Mouse (Mus musculus) CH12.LX (cell line): ENCODE data around the gene Rab8b. TPM values are rescaled to one million over a fixed set of nuclear protein-coding genes. Genes with fewer than 3 reads are reported as not detected.
"Not testable (repeated sequence)": the region's sequence is repeated elsewhere in the genome, so short reads cannot be mapped to it uniquely, and the experiment has no call there.

Experiments used
- DNase-seq: peaks from one replicate; pipeline ENCODE4 v3.0.0-alpha.2; 2013; ENCODE audit errors: extremely low read depth
- H3K27ac ChIP-seq: 2 replicates; pipeline ENCODE4 v1.5.1; 2012; ENCODE audit warnings: low read depth, mild to moderate bottlenecking, control low read depth, moderate library complexity; ENCODE audit not compliant: insufficient read depth
- H3K27me3 ChIP-seq: replicated peaks from 2 replicates; pipeline ENCODE3; 2012; ENCODE audit warnings: inconsistent platforms
- H3K36me3 ChIP-seq, 2 experiments: replicated peaks in 1 of 2; 2 replicates each; pipeline versions ENCODE3 to v1.6.1; 2012; ENCODE audit warnings: inconsistent platforms in 1 of 2, low read length in 1 of 2, mild to moderate bottlenecking in 1 of 2, mixed read lengths in 1 of 2, moderate library complexity in 1 of 2; ENCODE audit not compliant: control insufficient read depth in 1 of 2, insufficient read depth in 1 of 2
- H3K4me1 ChIP-seq, 2 experiments: 2 replicates each; pipeline ENCODE4 v1.6.1; 2012; ENCODE audit warnings: inconsistent platforms in 1 of 2, moderate library complexity in 1 of 2; ENCODE audit not compliant: insufficient read depth in 2 of 2, control insufficient read depth in 1 of 2
- H3K4me2 ChIP-seq: 2 replicates; pipeline ENCODE4 v1.6.1; 2012; ENCODE audit warnings: low read depth, mild to moderate bottlenecking, control low read depth; ENCODE audit not compliant: poor library complexity, insufficient read depth, severe bottlenecking
- H3K4me3 ChIP-seq, 3 experiments: fragments of 150-350 bp in 1 of 3; sonication (generic) in 1 of 3; replicated peaks in 1 of 3; 2 replicates each; pipeline versions ENCODE3 to v1.5.1; 2011 to 2012; ENCODE audit warnings: low read depth in 2 of 3, low read length in 2 of 3, mild to moderate bottlenecking in 2 of 3, moderate library complexity in 2 of 3, control low read depth in 1 of 3, improper control_type of control experiment in 1 of 3, inconsistent platforms in 1 of 3, mixed read lengths in 1 of 3; ENCODE audit not compliant: poor library complexity in 1 of 3
- H3K79me2 ChIP-seq: replicated peaks from 2 replicates; pipeline ENCODE4 v1.6.1; 2012; ENCODE audit warnings: mild to moderate bottlenecking, moderate library complexity; ENCODE audit not compliant: control insufficient read depth, poor library complexity, insufficient read depth, severe bottlenecking; ENCODE audit errors: extremely low read depth
- H3K9ac ChIP-seq: 2 replicates; pipeline ENCODE4 v1.6.1; 2012; ENCODE audit warnings: low read depth, mild to moderate bottlenecking, control low read depth, moderate library complexity; ENCODE audit not compliant: insufficient read depth
- H3K9me3 ChIP-seq: replicated peaks from 2 replicates; pipeline ENCODE3; 2012; ENCODE audit warnings: low read length, inconsistent platforms, mixed read lengths
- BHLHE40 ChIP-seq: IDR thresholded peaks from 2 replicates; pipeline ENCODE4 v1.6.1; 2011; ENCODE audit warnings: mild to moderate bottlenecking, low read depth, low read length, improper control_type of control experiment
- E2F4 ChIP-seq: IDR thresholded peaks from 2 replicates; pipeline ENCODE4 v1.6.1; 2011; ENCODE audit warnings: low read depth, low read length, improper control_type of control experiment; ENCODE audit not compliant: insufficient replicate concordance
- ELF1 ChIP-seq: IDR thresholded peaks from 2 replicates; pipeline ENCODE4 v1.6.1; 2014; ENCODE audit warnings: low read depth, mild to moderate bottlenecking, inconsistent platforms, low read length, improper control_type of control experiment
- ETS1 ChIP-seq: conservative IDR thresholded peaks from 2 replicates; pipeline ENCODE4 v1.6.1; 2012; ENCODE audit warnings: low read depth, mild to moderate bottlenecking, inconsistent platforms, low read length, improper control_type of control experiment, moderate library complexity
- GABPA ChIP-seq: IDR thresholded peaks from 2 replicates; pipeline ENCODE4 v1.6.1; 2012; ENCODE audit warnings: low read depth, low read length, improper control_type of control experiment, inconsistent platforms; ENCODE audit not compliant: insufficient replicate concordance
- IRF4 ChIP-seq: IDR thresholded peaks from 2 replicates; pipeline ENCODE4 v1.6.1; 2014; ENCODE audit warnings: low read depth, mild to moderate bottlenecking, inconsistent platforms, low read length, improper control_type of control experiment
- JUN ChIP-seq: IDR thresholded peaks from 2 replicates; pipeline ENCODE4 v1.6.1; 2011; ENCODE audit warnings: low read depth, mild to moderate bottlenecking, low read length, improper control_type of control experiment, moderate library complexity; ENCODE audit not compliant: insufficient read depth
- KAT2A ChIP-seq: IDR thresholded peaks from 2 replicates; pipeline ENCODE4 v1.6.1; 2012; ENCODE audit warnings: low read length, improper control_type of control experiment, inconsistent platforms; ENCODE audit not compliant: insufficient replicate concordance
- MAFK ChIP-seq: IDR thresholded peaks from 2 replicates; pipeline ENCODE4 v1.6.1; 2011; ENCODE audit warnings: low read length, improper control_type of control experiment; ENCODE audit not compliant: insufficient replicate concordance
- MAX ChIP-seq: IDR thresholded peaks from 2 replicates; pipeline ENCODE4 v1.6.1; 2011; ENCODE audit warnings: low read length, improper control_type of control experiment
- MAZ ChIP-seq: IDR thresholded peaks from 2 replicates; pipeline ENCODE4 v1.6.1; 2012; ENCODE audit warnings: low read depth, mild to moderate bottlenecking, inconsistent platforms, low read length, improper control_type of control experiment, moderate library complexity
- MEF2A ChIP-seq: IDR thresholded peaks from 2 replicates; pipeline ENCODE4 v1.6.1; 2014; ENCODE audit warnings: low read depth, mild to moderate bottlenecking, inconsistent platforms, low read length, improper control_type of control experiment, borderline replicate concordance
- MXI1 ChIP-seq: IDR thresholded peaks from 2 replicates; pipeline ENCODE4 v1.6.1; 2011; ENCODE audit warnings: mild to moderate bottlenecking, low read depth, low read length, improper control_type of control experiment
- NRF1 ChIP-seq: IDR thresholded peaks from 2 replicates; pipeline ENCODE4 v1.6.1; 2014; ENCODE audit warnings: low read depth, mild to moderate bottlenecking, inconsistent platforms, low read length, improper control_type of control experiment, moderate library complexity
- POLR2A ChIP-seq: IDR thresholded peaks from 2 replicates; pipeline ENCODE4 v1.6.1; 2011; ENCODE audit warnings: low read depth, mild to moderate bottlenecking, improper control_type of control experiment, low read length
- POLR2AphosphoS2 ChIP-seq: IDR thresholded peaks from 2 replicates; pipeline ENCODE4 v1.6.1; 2011; ENCODE audit warnings: low read depth, low read length, improper control_type of control experiment
- RAD21 ChIP-seq: IDR thresholded peaks from 2 replicates; pipeline ENCODE4 v1.6.1; 2011; ENCODE audit warnings: low read depth, mild to moderate bottlenecking, low read length, improper control_type of control experiment, moderate library complexity
- SIN3A ChIP-seq: IDR thresholded peaks from 2 replicates; pipeline ENCODE4 v1.6.1; 2012; ENCODE audit warnings: low read length, improper control_type of control experiment, inconsistent platforms
- SMC3 ChIP-seq: IDR thresholded peaks from 2 replicates; pipeline ENCODE4 v1.6.1; 2011; ENCODE audit warnings: low read depth, low read length, improper control_type of control experiment
- TBP ChIP-seq: conservative IDR thresholded peaks from 2 replicates; pipeline ENCODE4 v1.6.1; 2011; ENCODE audit warnings: low read depth, low read length, improper control_type of control experiment
- UBTF ChIP-seq: IDR thresholded peaks from 2 replicates; pipeline ENCODE4 v1.6.1; 2012; ENCODE audit warnings: low read depth, mild to moderate bottlenecking, inconsistent platforms, low read length, improper control_type of control experiment, moderate library complexity
- ZC3H11A ChIP-seq: IDR thresholded peaks from 2 replicates; pipeline ENCODE4 v1.6.1; 2012; ENCODE audit warnings: low read depth, mild to moderate bottlenecking, inconsistent platforms, low read length, improper control_type of control experiment
- ZKSCAN1 ChIP-seq: IDR thresholded peaks from 2 replicates; pipeline ENCODE4 v1.6.1; 2012; ENCODE audit warnings: low read depth, inconsistent platforms, low read length, improper control_type of control experiment, borderline replicate concordance
- dilution Hi-C: fragments of 300-500 bp; cut with MboI; formaldehyde crosslinking; loops from 2 replicates; pipeline ENCODE4 v1.14.3; 2020; ENCODE audit warnings: low sequenced_read_pairs; ENCODE audit not compliant: extremely low pct_unique_long_range_greater_than_20kb, extremely low pct_ligation_motif_present
- in situ Hi-C: fragments of 300-500 bp; cut with MboI; formaldehyde crosslinking; loops from 3 replicates; pipeline ENCODE4 v1.14.3; 2019; ENCODE audit warnings: low sequenced_read_pairs, low pct_ligation_motif_present, low pct_unique_long_range_greater_than_20kb, mixed read lengths
- polyA plus RNA-seq: library from polyadenylated mRNA; unstranded; fragments of >175 nt; gene quantifications from 2 replicates; pipeline ENCODE4 v1.2.1, GENCODE M21; 2012; ENCODE audit warnings: low read depth; ENCODE audit not compliant: insufficient read length
- total RNA-seq, 2 experiments: library from RNA; depleted of rRNA; stranded (reverse); fragments of 300-350 nt in 1 of 2; fragments of >200 nt in 1 of 2; gene quantifications; 2 replicates each; pipeline ENCODE4 v1.2.3; 2012 to 2014

Rab8b gene
- total and polyA plus RNA-seq, 3 experiments: 12.2 to 28.0 (median 26.1) TPM

DNA sequence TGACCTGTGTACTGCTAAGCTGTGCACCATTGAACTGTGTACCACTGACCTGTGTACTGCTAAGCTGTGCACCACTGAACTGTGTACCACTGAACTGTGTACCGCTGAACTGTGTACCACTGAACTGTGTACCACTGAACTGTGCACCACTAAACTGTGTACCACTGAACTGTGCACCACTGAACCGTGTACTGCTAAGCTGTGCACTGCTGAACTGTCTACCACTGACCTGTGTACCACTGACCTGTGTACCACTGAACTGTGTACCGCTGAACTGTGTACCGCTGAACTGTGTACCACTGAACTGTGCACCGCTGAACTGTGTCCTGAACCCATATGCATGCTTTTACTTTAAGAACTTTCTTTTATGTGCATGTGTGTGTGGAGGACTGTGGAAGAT, 45.2 kb downstream of the Rab8b start:
- no peak for DNase-seq
- no peaks in the 10 kb centered on the region for H3K79me2 ChIP-seq
- peak overlapping the region in 1 of 3 experiments; percentile 10 for H3K4me3 ChIP-seq
- dilution Hi-C loops: no loop called here
- peak overlapping the region; percentile 17; the same call in 1 of the 2 replicates for H3K27ac ChIP-seq
- peaks cover 6 to 35% of the 10 kb centered on the region in 2 experiments for H3K36me3 ChIP-seq
- TF ChIP-seq SIN3A: no peak
- TF ChIP-seq ZKSCAN1: no peak
- no peak for TF ChIP-seq MXI1
- TF ChIP-seq TBP: no peak
- TF ChIP-seq GABPA: no peak
- no peak for TF ChIP-seq MEF2A
- TF ChIP-seq SMC3: no peak
- TF ChIP-seq RAD21: no peak
- no peak for TF ChIP-seq NRF1
- TF ChIP-seq MAZ: no peak
- TF ChIP-seq POLR2AphosphoS2: no peak
- no peak for TF ChIP-seq POLR2A
- no peak for TF ChIP-seq KAT2A
- no peak for TF ChIP-seq ETS1
- no peak for TF ChIP-seq E2F4
- TF ChIP-seq UBTF: no peak
- no peak for TF ChIP-seq IRF4
- no peak for TF ChIP-seq MAFK
- no peak overlapping the region for H3K4me2 ChIP-seq
- H3K9me3 ChIP-seq: peaks cover 2% of the 10 kb centered on the region
- H3K9ac ChIP-seq: no peak overlapping the region
- no peaks in the 10 kb centered on the region for H3K27me3 ChIP-seq
- in situ Hi-C loops: no loop called here
- H3K4me1 ChIP-seq: peaks cover 4% of the 10 kb centered on the region in 2 experiments; a peak in 2 of 4 replicates

GRCm38 (mm10) chr9:66873531-66873930, 46.0 kb downstream of the Rab8b start:
- dilution Hi-C loops: no loop called here
- TF ChIP-seq JUN (no peak), ETS1 (no peak), ZC3H11A (no peak), MAX (no peak), BHLHE40 (no peak), ELF1 (no peak)
- peaks cover 4% of the 10 kb centered on the region in 2 experiments; a peak in 2 of 4 replicates for H3K4me1 ChIP-seq
- no peak overlapping the region for H3K27ac ChIP-seq
- H3K9me3 ChIP-seq: peaks cover 2% of the 10 kb centered on the region
- in situ Hi-C loops: no loop called here
- H3K4me2 ChIP-seq: no peak overlapping the region
- DNase-seq: no peak
- H3K36me3 ChIP-seq: peaks cover 6 to 34% of the 10 kb centered on the region in 2 experiments
- no peak overlapping the region for H3K4me3 ChIP-seq
- no peaks in the 10 kb centered on the region for H3K79me2 ChIP-seq
- no peaks in the 10 kb centered on the region for H3K27me3 ChIP-seq
- H3K9ac ChIP-seq: no peak overlapping the region

DNA sequence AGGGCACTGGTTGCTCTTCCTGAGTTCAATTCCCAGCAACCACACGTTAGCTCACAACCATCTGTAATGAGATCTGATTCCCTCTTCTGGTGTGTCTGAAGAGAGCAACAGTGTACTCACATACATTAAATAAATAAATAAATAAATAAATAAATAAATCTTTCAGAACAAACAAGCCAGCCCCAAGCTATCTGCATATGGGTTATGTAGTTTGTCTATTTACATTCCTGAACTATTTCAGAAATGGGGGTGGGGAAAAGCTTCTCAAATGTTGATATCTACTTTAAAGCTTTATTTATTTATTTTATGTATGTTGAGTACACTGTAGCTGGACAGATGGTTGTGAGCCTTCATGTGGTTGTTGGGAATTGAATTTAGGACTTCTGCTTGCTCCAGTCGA, 46.5 kb downstream of the Rab8b start:
- H3K9ac ChIP-seq, in situ Hi-C loops, dilution Hi-C loops, H3K4me3 ChIP-seq, H3K4me1 ChIP-seq, H3K79me2 ChIP-seq, DNase-seq, H3K4me2 ChIP-seq, H3K27ac ChIP-seq, H3K27me3 ChIP-seq, H3K9me3 ChIP-seq: not testable (repeated sequence)
- H3K36me3 ChIP-seq: peaks cover 6 to 31% of the 10 kb centered on the region in 2 experiments
